Mouse (Mus musculus) fibroblast of lung, adult 2 months (primary cell): Measurements from ENCODE around the gene Grik5.

ENCODE experiments used
- DNase-seq: peaks from one replicate; pipeline ENCODE4 v3.0.0-alpha.2; 2011; ENCODE audit warnings: low read depth

Grik5 gene

GRCm38 (mm10) chr7:24984307-24984706 is 87.8 kb downstream of the Grik5 start:
- DNase-seq: no peak

DNA sequence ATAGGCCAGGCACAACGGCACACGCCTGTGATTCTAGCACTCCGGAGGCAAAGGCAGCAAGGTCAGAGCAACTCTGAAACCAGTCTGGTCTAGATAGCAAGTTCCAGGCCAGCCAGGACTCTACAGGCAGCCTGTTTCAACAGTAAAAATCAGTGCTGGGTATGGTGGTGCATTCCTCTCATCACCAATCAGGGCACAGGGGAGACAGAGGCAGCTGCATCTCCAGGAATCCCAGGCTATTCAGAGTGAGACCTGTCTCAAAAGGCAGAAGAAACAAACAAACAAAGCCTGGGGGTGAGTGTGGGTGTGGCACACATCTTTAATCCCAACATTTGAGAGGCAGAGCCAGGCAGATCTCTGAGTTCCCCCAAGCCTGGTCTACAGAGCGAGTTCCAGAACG is 88.8 kb downstream of the Grik5 start:
- DNase-seq: no peak

DNA sequence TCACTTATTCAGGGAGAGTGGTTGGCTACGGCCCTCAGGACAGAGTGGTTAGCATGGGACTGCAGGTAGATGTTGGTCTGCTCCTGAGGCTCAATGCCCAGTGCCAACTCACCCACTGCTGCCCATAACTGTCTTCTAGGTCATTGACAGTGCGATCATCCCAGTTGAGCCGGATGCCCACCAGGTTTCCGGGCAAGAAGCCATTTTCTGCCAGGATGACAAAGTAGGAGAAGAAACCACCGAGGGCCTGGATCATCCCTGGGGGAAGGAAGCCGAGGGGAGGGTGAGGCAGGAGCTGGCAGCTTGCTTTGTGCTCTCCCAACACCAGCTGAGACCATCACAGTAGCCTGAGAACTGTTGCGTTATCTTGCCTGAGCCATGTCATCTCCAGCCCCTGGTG is 91.7 kb downstream of the Grik5 start:
- DNase-seq: no peak

- no peak for DNase-seq
These were observed 93.4 kb downstream of the Grik5 start for GRCm38 (mm10) chr7:24978781-24979180.

DNA sequence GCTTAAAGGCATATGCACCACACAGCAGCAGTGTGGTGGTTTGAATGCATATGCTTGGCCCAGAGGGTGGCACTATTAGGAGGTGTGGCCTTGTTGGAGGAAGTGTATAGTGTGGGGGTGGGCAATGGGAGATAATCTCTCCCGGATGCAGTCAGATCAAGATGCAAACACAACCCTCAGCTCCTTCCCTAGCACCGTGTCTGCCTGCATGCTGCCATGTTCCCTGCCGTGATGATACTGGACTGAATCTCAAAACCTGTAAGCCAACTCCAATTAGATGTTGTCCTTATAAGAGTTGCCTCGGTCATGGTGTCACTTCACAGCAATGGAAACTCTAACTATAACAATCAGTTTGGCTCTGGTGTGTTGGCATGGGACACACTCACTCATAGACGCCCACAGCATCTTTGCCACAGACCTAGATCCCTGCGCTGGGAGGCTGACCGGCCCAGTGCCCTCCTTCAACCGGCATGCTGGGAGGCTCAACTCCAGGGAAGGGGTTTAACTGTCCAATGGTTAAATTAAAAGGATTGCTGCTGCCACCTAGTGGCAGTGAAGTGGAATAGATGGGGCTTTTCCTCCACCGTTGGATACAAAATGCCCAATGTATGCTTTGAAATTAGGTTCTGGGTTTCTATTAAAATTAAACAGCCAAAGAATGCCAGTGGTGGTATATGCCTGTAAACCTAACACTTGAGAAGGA is 97.1 kb downstream of the Grik5 start:
- DNase-seq: no peak

DNA sequence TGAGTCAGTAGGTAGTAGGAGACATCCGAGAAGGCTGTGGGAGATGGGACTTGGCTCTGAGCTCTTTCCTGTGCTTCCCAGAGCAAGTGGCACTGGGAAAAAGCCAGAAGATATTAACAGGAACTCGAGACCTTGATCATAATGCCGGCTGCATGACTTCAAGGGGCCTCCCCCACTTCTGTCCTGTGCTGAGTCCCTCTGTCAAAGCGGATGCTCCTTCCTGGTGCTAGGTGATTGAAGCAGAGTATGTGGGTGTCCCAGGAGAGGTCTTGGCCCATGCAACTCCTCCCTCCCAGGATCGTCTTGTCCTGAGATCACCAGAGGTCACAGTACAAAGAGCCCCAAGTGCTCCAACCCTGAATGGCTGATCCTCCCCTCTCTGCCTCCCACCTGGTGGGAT is 98.2 kb downstream of the Grik5 start:
- DNase-seq: no peak

GRCm38 (mm10) chr7:24973208-24973607 is 98.9 kb downstream of the Grik5 start:
- DNase-seq: no peak

- DNase-seq: peak; percentile 89
These were observed 99.9 kb downstream of the Grik5 start, which contains the start of gene Rabac1 for GRCm38 (mm10) chr7:24971972-24972893. Rabac1 (minus strand) TSS chr7:24972754.

- DNase-seq: no peak
These were observed 100.7 kb downstream of the Grik5 start for GRCm38 (mm10) chr7:24971261-24971971.

- no peak for DNase-seq
These were observed 101.8 kb downstream of the Grik5 start for GRCm38 (mm10) chr7:24970341-24970740.

DNA sequence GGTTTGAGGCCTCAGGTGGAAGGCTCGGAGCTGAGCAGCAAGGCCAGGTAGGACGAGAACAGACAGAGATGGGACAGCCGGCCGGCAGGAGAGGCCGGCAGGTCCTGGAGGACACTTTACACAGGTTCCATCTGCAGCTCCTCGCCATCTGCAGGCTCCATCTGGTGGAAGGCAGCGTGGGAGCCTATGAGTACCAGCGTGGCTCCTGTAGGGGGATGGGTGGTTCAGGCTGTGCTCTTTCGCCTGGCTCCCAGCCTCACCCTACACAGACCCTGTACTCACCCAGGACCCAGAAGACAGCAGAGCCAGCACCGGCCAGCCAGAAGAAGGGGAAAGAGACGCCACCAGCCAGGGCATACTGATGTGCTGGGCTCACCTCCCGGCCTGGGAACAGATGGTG is 102.3 kb downstream of the Grik5 start:
- DNase-seq: no peak

DNA sequence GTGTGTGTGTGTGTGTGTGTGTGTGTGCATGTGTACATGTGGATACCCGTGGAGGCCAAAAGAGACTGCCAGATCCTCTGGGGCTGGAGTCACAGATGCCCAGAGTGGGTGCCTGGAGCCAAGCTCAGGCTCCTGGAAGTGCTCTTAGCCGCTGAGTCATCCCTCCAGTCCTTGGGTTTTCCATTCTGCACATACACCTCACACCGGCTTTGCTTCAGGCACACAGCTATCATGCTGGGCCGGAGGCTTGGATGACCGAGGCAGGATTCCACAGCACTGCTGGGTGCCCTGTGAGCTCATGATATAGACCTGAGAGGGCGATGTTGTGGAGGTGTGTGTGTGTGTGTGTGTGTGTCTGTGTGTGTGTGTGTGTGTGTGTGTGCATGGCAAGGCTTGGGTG is 103.7 kb downstream of the Grik5 start:
- no peak for DNase-seq

DNA sequence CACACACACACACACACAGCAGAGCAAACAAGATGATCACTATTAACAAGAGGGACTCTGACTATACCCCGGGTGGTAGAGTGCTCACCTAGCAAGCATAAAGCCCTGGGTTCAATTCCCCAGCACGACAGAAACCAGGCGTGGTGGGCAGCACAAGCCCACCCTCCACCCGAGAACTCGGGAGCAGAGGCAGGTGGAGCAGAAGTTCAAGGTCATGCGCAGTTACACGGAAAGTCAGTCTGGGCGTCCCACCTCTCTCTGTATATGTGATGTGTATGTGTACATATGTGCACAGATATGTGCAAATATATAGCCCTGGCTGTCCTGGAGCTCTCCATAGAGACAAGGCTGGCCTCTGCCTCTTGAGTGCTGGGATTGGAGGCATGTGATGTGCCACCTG is 104.2 kb downstream of the Grik5 start:
- no peak for DNase-seq

GRCm38 (mm10) chr7:24964897-24965535 is 107.1 kb downstream of the Grik5 start:
- DNase-seq: peak; percentile 51

DNA sequence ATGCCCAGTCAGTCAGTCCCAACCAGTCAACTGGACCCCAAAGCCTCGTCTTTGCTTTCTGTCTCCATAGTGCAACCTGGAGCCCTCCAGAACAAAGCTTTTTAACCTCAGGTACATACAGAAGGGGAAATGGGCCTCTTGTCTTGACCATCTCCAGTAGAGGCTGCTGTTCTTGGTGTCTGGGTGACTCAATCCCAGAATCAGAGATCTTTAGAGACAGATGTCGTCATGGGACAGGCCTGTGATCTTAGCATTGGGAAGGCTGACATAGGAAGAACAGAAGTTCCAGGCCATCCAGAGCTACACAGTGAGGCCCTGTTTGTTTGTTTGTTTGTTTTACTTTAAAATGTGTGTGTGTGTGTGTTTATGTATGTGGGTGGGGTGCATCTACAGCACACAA is 107.9 kb downstream of the Grik5 start:
- no peak for DNase-seq
